Mouse (Mus musculus) MEL (cell line): Measurements from ENCODE around the gene Map3k9.

Experiments
- E2F4 ChIP-seq: IDR thresholded peaks from 2 replicates; pipeline ENCODE4 v1.6.1; 2011; ENCODE audit warnings: low read depth, low read length, improper control_type of control experiment, borderline replicate concordance
- MAX ChIP-seq: IDR thresholded peaks from 2 replicates; pipeline ENCODE4 v1.6.1; 2011; ENCODE audit warnings: low read length, improper control_type of control experiment
- UBTF ChIP-seq: IDR thresholded peaks from 2 replicates; pipeline ENCODE4 v1.6.1; 2012; ENCODE audit warnings: low read depth, mild to moderate bottlenecking, inconsistent platforms, low read length, improper control_type of control experiment, moderate library complexity, borderline replicate concordance; ENCODE audit not compliant: insufficient read depth
- ZNF384 ChIP-seq: IDR thresholded peaks from 2 replicates; pipeline ENCODE4 v1.6.1; 2012; ENCODE audit warnings: low read depth, mild to moderate bottlenecking, inconsistent platforms, low read length, improper control_type of control experiment

DNA sequence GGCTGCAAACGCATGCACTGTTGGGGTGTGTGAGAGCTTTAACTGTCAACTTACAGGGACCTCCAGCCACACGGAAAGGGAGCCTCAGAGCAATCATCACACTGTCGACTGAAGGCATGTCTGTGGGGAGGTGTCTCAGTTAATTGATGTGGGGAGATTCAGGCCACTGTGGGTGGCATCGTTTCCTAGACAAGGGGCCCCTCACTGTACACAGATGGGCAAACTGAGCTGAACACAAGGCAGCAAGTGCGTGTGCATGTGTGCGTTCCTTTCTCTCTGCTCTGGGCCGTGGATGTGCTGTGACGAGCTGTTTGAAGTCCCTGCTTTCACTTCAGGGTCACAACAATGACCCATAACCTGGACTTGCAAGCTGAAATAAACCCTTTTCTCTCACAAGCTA is 29.4 kb upstream of the Map3k9 start:
- TF ChIP-seq ZNF384 (no peak), MAX (no peak), E2F4 (no peak), UBTF (no peak)
